In genomic region chr10:76468203-76469162, GRCm38 (mm10) we compare ENCODE assay signal across 8 mouse cellular contexts. TPM values are rescaled to one million over a fixed set of nuclear protein-coding genes. Genes with fewer than 3 reads are reported as not detected.
DNase-seq lines count a peak whose midpoint lies in the region; ATAC-seq and TF ChIP-seq lines count a peak whose summit lies in the region.

Gene Mcm3ap (plus strand): TSS chr10:76468927.
Gene Ybey (minus strand): TSS chr10:76469114.

- H3K9me3 ChIP-seq in erythroblast, embryonic 14.5 days (ENCODE audit: control insufficient read depth, low read length), result no peaks in the 10 kb centered on the region
- H3K9me3 ChIP-seq in heart, embryonic 12.5 days (replicated peaks), result no peaks in the 10 kb centered on the region
- no peaks in the 10 kb centered on the region for H3K9me3 ChIP-seq in kidney, postnatal 0 days (replicated peaks; ENCODE audit: low read length)
- H3K9me3 ChIP-seq in liver, embryonic 11.5 days (ENCODE audit: control insufficient read depth, low read length), result no peaks in the 10 kb centered on the region
- no peaks in the 10 kb centered on the region for H3K9me3 ChIP-seq in stomach, embryonic 14.5 days (ENCODE audit: control insufficient read depth, low read depth, low read length)

- peak within 1 kb of the TSS; percentile 86 for H3K4me3 ChIP-seq in C2C12 (ENCODE audit: insufficient read depth, poor library complexity, severe bottlenecking)
- H3K4me3 ChIP-seq in erythroblast, embryonic 14.5 days (replicated peaks), result peak within 1 kb of the TSS; percentile 97
- H3K4me3 ChIP-seq in heart, embryonic 12.5 days, result peak within 1 kb of the TSS; percentile 98
- peak within 1 kb of the TSS; percentile 61 for H3K4me3 ChIP-seq in kidney, postnatal 0 days (replicated peaks; ENCODE audit: low read depth, low read length)
- peak within 1 kb of the TSS; percentile 75 for H3K4me3 ChIP-seq in liver, embryonic 11.5 days (ENCODE audit: low read depth, low read length)
- peak within 1 kb of the TSS; percentile 66 for H3K4me3 ChIP-seq in stomach, embryonic 14.5 days (ENCODE audit: low read depth, low read length)

- H3K79me3 ChIP-seq in C2C12 (ENCODE audit: low read depth), result peaks cover 14% of the 10 kb centered on the region

- peaks cover 47% of the 10 kb centered on the region for H3K79me2 ChIP-seq in C2C12 (ENCODE audit: control insufficient read depth, insufficient read depth)

- peak; percentile 97 for DNase-seq in brain, embryonic 14.5 days (ENCODE audit: low read depth)
- DNase-seq in kidney, postnatal 0 days (ENCODE audit: low spot score), result peak; percentile 93
- peak; percentile 96 for DNase-seq in liver, embryonic 11.5 days (ENCODE audit: low spot score)
- DNase-seq in naive thymus-derived CD4-positive, alpha-beta T cell, adult 2 months (ENCODE audit: low read depth), result peak; percentile 91

- H3K36me3 ChIP-seq in C2C12 (ENCODE audit: control insufficient read depth, insufficient read depth), result peaks cover 28% of the 10 kb centered on the region
- peaks cover 43% of the 10 kb centered on the region for H3K36me3 ChIP-seq in erythroblast, embryonic 14.5 days (ENCODE audit: control insufficient read depth)
- peaks cover 39% of the 10 kb centered on the region for H3K36me3 ChIP-seq in heart, embryonic 12.5 days
- peaks cover 24% of the 10 kb centered on the region; the same call in 1 of the 2 replicates for H3K36me3 ChIP-seq in kidney, postnatal 0 days (ENCODE audit: insufficient read depth, low read length)
- H3K36me3 ChIP-seq in liver, embryonic 11.5 days (ENCODE audit: control insufficient read depth, insufficient read depth, low read length), result peaks cover 29% of the 10 kb centered on the region
- H3K36me3 ChIP-seq in stomach, embryonic 14.5 days (ENCODE audit: control insufficient read depth, insufficient read depth, low read length), result peaks cover 1% of the 10 kb centered on the region

- peak; percentile 75; the same call in 1 of the 2 replicates for TF ChIP-seq POLR2A in brain, embryonic 14.5 days (IDR thresholded peaks at IDR 0.05; ENCODE audit: borderline replicate concordance, extremely low read depth, insufficient read depth, insufficient read length, poor library complexity, severe bottlenecking)

- no peaks in the 10 kb centered on the region for H3K27me3 ChIP-seq in C2C12 (ENCODE audit: control insufficient read depth, insufficient read depth, insufficient read length)
- no peaks in the 10 kb centered on the region for H3K27me3 ChIP-seq in erythroblast, embryonic 14.5 days (ENCODE audit: control insufficient read depth)
- H3K27me3 ChIP-seq in heart, embryonic 12.5 days (replicated peaks), result no peaks in the 10 kb centered on the region
- H3K27me3 ChIP-seq in kidney, postnatal 0 days (ENCODE audit: insufficient read depth, low read length), result no peaks in the 10 kb centered on the region
- H3K27me3 ChIP-seq in liver, embryonic 11.5 days (replicated peaks; ENCODE audit: control insufficient read depth, insufficient read depth, low read length), result no peaks in the 10 kb centered on the region
- H3K27me3 ChIP-seq in stomach, embryonic 14.5 days (ENCODE audit: control insufficient read depth, insufficient read depth, low read length), result no peaks in the 10 kb centered on the region

- no peak for TF ChIP-seq CTCF in C2C12 (IDR thresholded peaks at IDR 0.05; ENCODE audit: control insufficient read depth, insufficient read depth, insufficient read length)
- peak; percentile 30; the same call in 1 of the 2 replicates for TF ChIP-seq CTCF in brain, embryonic 14.5 days (IDR thresholded peaks at IDR 0.05; ENCODE audit: borderline replicate concordance, extremely low read depth, insufficient read depth, insufficient read length)
- peak; percentile 54 for TF ChIP-seq CTCF in kidney, postnatal 0 days (IDR thresholded peaks at IDR 0.05; ENCODE audit: low read depth)

- H3K4me2 ChIP-seq in heart, embryonic 12.5 days, result peak within 1 kb of the TSS; percentile 68
- H3K4me2 ChIP-seq in kidney, postnatal 0 days (ENCODE audit: low read length), result peak within 1 kb of the TSS; percentile 58
- peak within 1 kb of the TSS; percentile 81 for H3K4me2 ChIP-seq in liver, embryonic 11.5 days
- H3K4me2 ChIP-seq in stomach, embryonic 14.5 days (replicated peaks; ENCODE audit: low read depth, low read length), result peak within 1 kb of the TSS; percentile 57

- peak within 1 kb of the TSS; percentile 72 for H3K27ac ChIP-seq in heart, embryonic 12.5 days (ENCODE audit: poor library complexity, severe bottlenecking)
- peak within 1 kb of the TSS; percentile 80 for H3K27ac ChIP-seq in kidney, postnatal 0 days
- peak within 1 kb of the TSS; percentile 81 for H3K27ac ChIP-seq in liver, embryonic 11.5 days (ENCODE audit: low read depth, low read length)
- peak within 1 kb of the TSS; percentile 76; the same call in 1 of the 2 replicates for H3K27ac ChIP-seq in stomach, embryonic 14.5 days (ENCODE audit: low read length)

- peaks cover 34% of the 10 kb centered on the region for H3K4me1 ChIP-seq in erythroblast, embryonic 14.5 days (ENCODE audit: control insufficient read depth)
- H3K4me1 ChIP-seq in heart, embryonic 12.5 days (replicated peaks), result peaks cover 9% of the 10 kb centered on the region
- no peaks in the 10 kb centered on the region for H3K4me1 ChIP-seq in kidney, postnatal 0 days (replicated peaks; ENCODE audit: insufficient read depth, low read length)
- H3K4me1 ChIP-seq in liver, embryonic 11.5 days (replicated peaks; ENCODE audit: control insufficient read depth, insufficient read depth, low read length), result peaks cover 3% of the 10 kb centered on the region
- no peaks in the 10 kb centered on the region; the same call in 1 of the 2 replicates for H3K4me1 ChIP-seq in stomach, embryonic 14.5 days (ENCODE audit: control insufficient read depth, insufficient read depth, low read length)

- peak; percentile 93 for ATAC-seq in heart, embryonic 12.5 days (ENCODE audit: insufficient number of reproducible peaks, low FRiP score)
- ATAC-seq in kidney, postnatal 0 days (replicated peaks; ENCODE audit: low FRiP score, low read depth), result peak; percentile 97
- peak; percentile 96 for ATAC-seq in liver, embryonic 11.5 days (replicated peaks; ENCODE audit: low FRiP score)
- ATAC-seq in stomach, embryonic 14.5 days (ENCODE audit: insufficient number of reproducible peaks, insufficient read depth, low FRiP score, low read depth), result peak; percentile 94

- peak within 1 kb of the TSS; percentile 100 for H3ac ChIP-seq in C2C12 (ENCODE audit: control insufficient read depth, insufficient read length, low read depth)

- H3K9ac ChIP-seq in heart, embryonic 12.5 days, result peak within 1 kb of the TSS; percentile 86
- H3K9ac ChIP-seq in kidney, postnatal 0 days (ENCODE audit: low read depth, low read length), result peak within 1 kb of the TSS; percentile 80
- H3K9ac ChIP-seq in liver, embryonic 11.5 days (ENCODE audit: low read depth, low read length), result peak within 1 kb of the TSS; percentile 90
- peak within 1 kb of the TSS; percentile 64 for H3K9ac ChIP-seq in stomach, embryonic 14.5 days (replicated peaks; ENCODE audit: low read depth, low read length)

- WGBS in heart, embryonic 12.5 days, result 1% methylated on average over 55 of the region's 55 CpGs
- WGBS in kidney, postnatal 0 days, result 1% methylated on average over 55 of the region's 55 CpGs
- WGBS in liver, embryonic 11.5 days, result 2% methylated on average over 53 of the region's 55 CpGs
- 1% methylated on average over 55 of the region's 55 CpGs for WGBS in stomach, embryonic 14.5 days

TF ChIP-seq in C2C12, 6 proteins besides CTCF, POLR2A, EP300 and RAD21:
- no peak for TF ChIP-seq MYOD1 (IDR thresholded peaks at IDR 0.05; ENCODE audit: control insufficient read depth, insufficient read length, low read depth)
- TF ChIP-seq MAX (IDR thresholded peaks at IDR 0.05), result peak; percentile 67

RNA-seq across cellular contexts. Expression of gene Mcm3ap, which starts in this region (rescaled TPM):
- 31.9 TPM for polyA plus RNA-seq in C2C12 (2012; fragmentation: generic; extraction: Trizol)
- 59.7 and 61.8 TPM in 2 replicates for polyA plus RNA-seq in brain, embryonic 14.5 days (2012; rRNA removed)
- 2.7 and 3.0 TPM in 2 replicates for polyA plus RNA-seq in erythroblast, embryonic 14.5 days (2012)
- 48.6 and 50.3 TPM in 2 replicates for polyA plus RNA-seq in heart, embryonic 12.5 days (2016; fragmentation: Nextera tagmentation; extraction: Ambion mirVana)
- 41.6 and 45.9 TPM in 2 replicates for polyA plus RNA-seq in kidney, postnatal 0 days (2015; fragmentation: Nextera tagmentation; extraction: Ambion mirVana)
- polyA plus RNA-seq in liver, embryonic 11.5 days (2014; fragmentation: Nextera tagmentation; extraction: Ambion mirVana), result 57.8 and 60.9 TPM in 2 replicates
- polyA plus RNA-seq in stomach, embryonic 14.5 days (2014; fragmentation: Nextera tagmentation; extraction: Ambion mirVana), result 64.6 and 68.5 TPM in 2 replicates

RNA-seq across cellular contexts. Expression of gene Ybey, which starts in this region (rescaled TPM):
- polyA plus RNA-seq in C2C12 (2012; fragmentation: generic; extraction: Trizol), result 1.8 TPM
- 3.7 and 4.3 TPM in 2 replicates for polyA plus RNA-seq in brain, embryonic 14.5 days (2012; rRNA removed)
- polyA plus RNA-seq in erythroblast, embryonic 14.5 days (2012), result 0.11 and 0.14 TPM in 2 replicates
- polyA plus RNA-seq in heart, embryonic 12.5 days (2016; fragmentation: Nextera tagmentation; extraction: Ambion mirVana), result 6.9 and 7.0 TPM in 2 replicates
- 5.4 and 5.9 TPM in 2 replicates for polyA plus RNA-seq in kidney, postnatal 0 days (2015; fragmentation: Nextera tagmentation; extraction: Ambion mirVana)
- polyA plus RNA-seq in liver, embryonic 11.5 days (2014; fragmentation: Nextera tagmentation; extraction: Ambion mirVana), result 6.3 and 6.6 TPM in 2 replicates
- polyA plus RNA-seq in stomach, embryonic 14.5 days (2014; fragmentation: Nextera tagmentation; extraction: Ambion mirVana), result 5.6 and 5.8 TPM in 2 replicates

Comparison
In these comparisons a context has a peak if more than half of its experiments do, and no peak if none do; other contexts are left out.
1. Peak in every context shown above with its lines: DNase-seq, ATAC-seq, H3K4me3 ChIP-seq and H3K27ac ChIP-seq.